In genomic region chr10:52033729-52034128, GRCm38 (mm10) we compare ENCODE assay signal across 20 mouse cellular contexts. TPM values are rescaled to one million over a fixed set of nuclear protein-coding genes. Genes with fewer than 3 reads are reported as not detected.
"Had no signal": no experiment of that assay in that cellular context is flagged by ENCODE, and none has a peak within 500 bp of the region (broad histone marks: within the 10 kb centered on the region; RNA-seq: fewer than 3 reads in every experiment).

No protein-coding gene starts in this region.

- DNase-seq: lung, adult 18-20 months; lung, embryonic 14.5 days; lung, postnatal 10 days; lung, postnatal 4 days; right cerebral cortex, postnatal 14 days; thymus, adult 2 months; thymus, postnatal 25 days; thymus, postnatal 4 days had no signal

- ATAC-seq: midbrain, embryonic 13.5 days; midbrain, embryonic 16.5 days had no signal

- H3K4me1 ChIP-seq: neural tube, embryonic 12.5 days; stomach, embryonic 15.5 days had no signal

- H3K36me3 ChIP-seq: midbrain, embryonic 10.5 days; midbrain, embryonic 13.5 days; neural tube, embryonic 12.5 days; stomach, embryonic 15.5 days had no signal

- H3K27ac ChIP-seq: liver, embryonic 14.5 days; midbrain, embryonic 10.5 days; midbrain, embryonic 13.5 days; neural tube, embryonic 12.5 days; stomach, embryonic 15.5 days; stomach, postnatal 0 days had no signal

- H3K4me2 ChIP-seq: lung, embryonic 14.5 days; midbrain, embryonic 13.5 days; neural tube, embryonic 12.5 days; stomach, embryonic 15.5 days had no signal

- H3K9ac ChIP-seq: liver, embryonic 14.5 days; lung, embryonic 14.5 days; midbrain, embryonic 13.5 days; neural tube, embryonic 12.5 days; stomach, embryonic 15.5 days had no signal

- H3K9me3 ChIP-seq: midbrain, embryonic 10.5 days; midbrain, embryonic 13.5 days; neural tube, embryonic 12.5 days; stomach, embryonic 15.5 days had no signal

- H3K4me3 ChIP-seq: midbrain, embryonic 10.5 days; midbrain, embryonic 13.5 days; neural tube, embryonic 12.5 days; stomach, embryonic 15.5 days had no signal

RNA-seq across cellular contexts. Expression of gene Vgll2, which starts 11.4 kb away (rescaled TPM):
- total RNA-seq: megakaryocyte, adult 5-6 weeks; megakaryocyte-erythroid progenitor cell, adult 5-6 weeks; neutrophil, adult 5-6 weeks had no signal
- polyA plus RNA-seq: lung, embryonic 14.5 days; spleen, adult 2 months; testis, adult 2 months had no signal
